Mouse (Mus musculus): ENCODE measurements around the gene Csrnp1.
"Not testable (repeated sequence)": the region's sequence is repeated elsewhere in the genome, so short reads cannot be mapped to it uniquely, and the experiment has no call there.

Csrnp1 gene

DNA sequence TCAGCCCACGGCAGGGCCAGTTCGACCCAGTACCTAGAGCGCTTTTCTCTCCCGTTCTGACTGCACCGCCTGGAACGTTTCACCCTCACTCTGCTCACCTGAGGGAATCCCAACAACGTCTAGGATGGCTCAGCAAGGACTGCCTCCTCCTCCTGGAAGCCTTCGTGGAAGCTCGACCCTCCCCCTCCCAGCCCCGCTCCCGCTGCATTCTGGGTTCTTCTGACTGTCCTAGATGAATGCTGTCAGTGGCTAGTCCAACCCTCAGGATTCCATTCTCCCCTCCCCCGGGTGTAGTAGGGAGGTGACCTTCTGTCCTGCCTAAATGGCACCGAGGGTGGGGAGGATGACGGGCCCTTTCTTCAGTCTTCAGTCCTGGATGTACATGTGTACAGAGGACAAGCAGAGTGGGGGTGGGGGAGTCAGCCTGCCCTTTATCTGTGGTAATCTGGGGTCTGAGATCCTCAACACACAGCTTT is at the start of gene Csrnp1:
Gene Csrnp1, minus strand, starts transcription at position 123 of the 476 bp plus-strand sequence.
- no peak for DNase-seq (ENCODE audit: low spot score in 2 of 2)

DNA sequence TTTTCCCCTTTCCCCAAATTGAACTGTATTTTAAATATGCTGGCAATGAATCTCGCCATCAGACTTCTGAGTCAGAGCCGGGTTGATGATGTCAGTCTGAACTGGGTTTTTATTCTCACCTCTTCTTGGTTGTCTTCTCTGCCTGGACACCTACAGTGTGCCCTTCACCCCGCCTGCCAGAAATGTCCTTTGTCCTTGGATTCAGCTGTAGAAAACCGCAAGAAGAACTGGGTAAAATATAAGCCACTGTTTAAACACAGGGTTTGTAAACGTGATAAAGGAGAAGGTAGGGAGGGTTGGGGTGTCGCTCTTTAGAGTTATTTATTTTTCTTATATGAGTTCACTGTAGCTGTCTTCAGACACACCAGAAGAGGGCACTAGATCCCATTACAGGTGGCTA is 48.3 kb upstream of the Csrnp1 start:
- no peak for DNase-seq (ENCODE audit: low spot score in 2 of 2)

DNA sequence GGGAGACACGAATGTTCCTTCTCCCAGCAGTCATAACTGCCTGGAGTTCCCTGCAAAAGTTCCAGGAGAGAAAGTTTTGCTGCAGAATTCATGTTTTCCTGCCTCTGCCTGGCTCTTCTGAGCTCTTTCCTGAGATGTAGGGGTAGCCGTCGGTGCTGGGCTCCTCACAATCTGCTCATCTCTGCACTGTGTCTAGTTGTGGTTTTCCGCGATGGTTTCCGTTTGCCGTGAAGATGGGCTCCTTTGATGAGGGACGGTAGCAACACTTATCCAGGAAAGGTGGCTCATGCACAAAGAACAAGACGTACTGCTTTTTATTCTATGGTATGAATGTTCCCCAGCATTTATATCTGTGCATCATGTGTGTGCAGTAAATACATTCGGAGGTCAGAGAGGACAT is 46.0 kb upstream of the Csrnp1 start:
- no peak for DNase-seq (ENCODE audit: low spot score in 2 of 2)

DNA sequence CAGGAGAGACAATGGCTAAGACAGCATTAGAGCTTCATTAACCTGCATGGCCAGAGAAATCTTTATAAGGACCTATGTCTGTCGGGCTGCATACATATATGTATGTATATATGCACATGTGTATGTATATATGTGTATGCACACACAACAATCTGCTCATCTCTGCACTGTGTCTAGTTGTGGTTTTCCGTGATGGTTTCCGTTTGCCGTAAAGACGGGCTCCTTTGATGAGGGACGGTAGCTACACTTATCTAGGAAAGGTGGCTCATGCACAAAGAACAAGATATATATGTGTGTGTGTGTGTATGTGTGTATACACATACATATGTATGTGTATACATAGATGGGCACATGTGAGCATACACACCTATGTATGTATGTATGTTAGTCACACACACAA is 45.4 kb upstream of the Csrnp1 start:
- DNase-seq (ENCODE audit: low spot score in 2 of 2), result no peak

DNA sequence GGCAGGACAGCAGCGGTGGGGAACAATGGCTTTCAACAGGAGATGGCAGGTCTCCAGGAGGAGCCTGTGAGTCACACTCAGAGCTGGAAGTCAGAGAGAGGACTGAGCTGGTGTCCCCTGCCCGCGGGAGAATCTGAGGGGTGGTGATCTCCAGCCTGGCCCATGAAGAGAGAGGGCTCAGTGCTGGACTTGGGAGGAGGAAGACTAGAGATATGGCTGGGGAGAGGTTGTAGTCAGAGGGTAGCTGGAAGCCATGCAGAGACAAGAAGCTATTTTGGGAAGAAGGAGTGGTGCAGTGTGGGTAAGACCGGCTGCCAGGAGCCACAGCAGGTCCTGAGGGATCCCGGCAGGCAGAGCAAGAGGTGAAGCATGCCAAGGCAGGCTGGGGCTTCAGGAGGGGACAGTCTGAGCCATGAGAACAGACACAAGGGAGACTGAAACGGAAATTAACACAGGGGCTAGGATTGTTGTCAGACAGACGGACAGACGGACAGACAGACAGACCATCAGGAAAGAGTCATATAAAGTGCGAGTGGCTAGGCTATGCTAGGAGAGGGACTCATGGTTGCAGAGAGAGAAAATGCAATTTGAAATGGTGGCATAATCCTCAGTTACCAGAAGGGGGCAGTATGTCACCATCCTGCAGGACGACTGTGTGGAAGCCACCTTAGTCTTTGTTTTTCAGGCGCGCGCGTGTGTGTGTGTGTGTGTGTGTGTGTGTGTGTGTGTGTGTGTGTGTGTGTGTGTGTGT is 43.1 kb upstream of the Csrnp1 start:
- DNase-seq (ENCODE audit: low spot score in 2 of 2), result peak in 1 of 2 experiments; percentile 46

DNA sequence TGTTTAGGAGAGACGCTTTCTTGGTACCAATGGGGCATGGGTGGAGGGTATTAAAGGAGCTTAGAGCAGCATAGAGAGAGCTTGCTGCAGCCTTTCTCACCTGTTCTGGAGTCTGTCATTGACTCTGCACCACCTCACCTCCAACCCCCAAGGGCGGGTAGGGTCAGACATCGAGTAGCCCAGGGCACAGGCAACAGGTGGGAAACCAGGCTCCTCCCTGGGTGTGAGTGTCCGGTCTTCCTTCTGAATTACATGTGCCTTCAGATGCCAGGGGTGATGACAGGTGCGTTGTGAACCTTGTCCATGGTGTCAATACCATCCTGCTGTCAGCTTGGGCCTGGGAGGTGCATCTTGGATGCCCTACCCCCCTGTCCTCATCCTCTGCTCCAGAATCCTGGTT is 40.2 kb upstream of the Csrnp1 start:
- DNase-seq (ENCODE audit: low spot score in 2 of 2), result no peak

DNA sequence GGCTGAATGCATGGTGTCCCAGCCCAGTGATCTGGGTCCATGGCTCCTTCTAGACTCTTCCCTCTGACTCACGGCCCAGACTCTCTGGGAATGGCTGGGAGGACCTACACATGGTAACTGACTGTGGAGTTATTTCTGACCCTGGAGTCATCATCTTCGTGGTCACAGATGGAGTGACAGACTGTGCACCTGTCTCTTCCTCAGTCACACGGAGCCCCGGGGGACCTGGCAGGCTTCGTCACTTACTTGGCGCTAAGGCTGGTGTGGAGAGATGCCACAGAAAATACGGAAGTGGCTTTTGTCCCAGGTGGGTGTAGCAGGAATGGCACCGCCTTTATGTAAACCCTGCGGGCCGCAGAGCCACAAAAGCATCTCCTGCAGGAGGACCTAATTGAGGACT is 39.7 kb upstream of the Csrnp1 start:
- DNase-seq (ENCODE audit: low spot score in 2 of 2), result peak in 1 of 2 experiments; percentile 26

DNA sequence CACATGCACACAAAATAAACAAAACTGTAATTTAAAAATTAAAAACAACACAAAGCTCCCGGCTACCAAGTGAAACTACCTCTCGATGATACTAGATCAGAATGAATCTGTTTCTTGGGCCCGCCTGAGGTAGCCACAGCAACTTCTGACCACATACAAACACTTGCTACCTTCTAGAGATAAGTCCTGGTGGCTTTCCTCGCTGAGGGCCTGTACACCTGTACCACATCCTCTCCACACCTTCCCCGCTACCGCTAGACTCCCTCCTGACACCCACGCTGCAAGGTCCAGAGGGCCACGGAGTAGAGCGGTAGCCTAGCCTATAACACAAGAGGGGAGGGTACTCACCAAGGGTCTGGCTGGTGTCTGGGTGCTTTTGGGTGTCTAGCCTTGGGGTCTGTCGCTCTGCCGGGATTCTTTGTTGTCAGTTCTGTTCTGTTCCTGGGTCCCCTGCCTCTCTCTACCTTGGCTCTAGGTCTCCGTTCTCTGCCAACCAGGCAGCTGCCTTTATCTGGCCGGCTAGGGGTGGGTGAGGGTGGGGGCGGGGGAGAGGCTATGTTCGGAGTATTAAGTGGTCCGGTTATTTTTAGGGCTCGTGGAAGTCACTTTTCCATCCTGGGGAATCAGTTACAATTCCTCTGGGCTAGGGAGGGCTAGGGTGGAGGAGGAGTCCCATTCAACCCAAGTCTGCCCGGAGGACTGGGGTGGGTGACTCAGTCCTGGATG is 38.8 kb upstream of the Csrnp1 start, which contains the start of gene Xirp1:
Gene Xirp1, minus strand, starts transcription at position 513 of the 726 bp plus-strand sequence.
- DNase-seq (ENCODE audit: low spot score in 2 of 2), result no peak

DNA sequence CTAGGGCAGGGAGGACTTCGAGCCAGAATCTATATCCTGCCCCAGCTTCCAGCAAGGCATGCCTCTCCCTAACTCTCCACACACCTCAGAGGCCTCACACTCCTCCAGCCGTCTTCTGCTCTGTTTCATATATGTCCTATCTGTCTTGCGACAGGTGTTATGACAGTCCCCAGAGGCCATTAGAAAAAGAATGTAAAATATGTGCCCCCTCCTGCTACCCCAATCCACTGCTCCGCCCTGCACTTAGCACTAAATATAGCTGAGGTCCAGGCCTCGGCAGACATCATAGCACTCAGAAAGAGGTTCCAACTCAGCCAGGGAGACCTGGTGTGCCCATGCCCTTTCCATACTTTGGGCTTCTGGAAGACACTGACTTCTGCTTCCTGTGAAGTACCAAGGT is 36.7 kb upstream of the Csrnp1 start:
- DNase-seq (ENCODE audit: low spot score in 2 of 2), result no peak

DNA sequence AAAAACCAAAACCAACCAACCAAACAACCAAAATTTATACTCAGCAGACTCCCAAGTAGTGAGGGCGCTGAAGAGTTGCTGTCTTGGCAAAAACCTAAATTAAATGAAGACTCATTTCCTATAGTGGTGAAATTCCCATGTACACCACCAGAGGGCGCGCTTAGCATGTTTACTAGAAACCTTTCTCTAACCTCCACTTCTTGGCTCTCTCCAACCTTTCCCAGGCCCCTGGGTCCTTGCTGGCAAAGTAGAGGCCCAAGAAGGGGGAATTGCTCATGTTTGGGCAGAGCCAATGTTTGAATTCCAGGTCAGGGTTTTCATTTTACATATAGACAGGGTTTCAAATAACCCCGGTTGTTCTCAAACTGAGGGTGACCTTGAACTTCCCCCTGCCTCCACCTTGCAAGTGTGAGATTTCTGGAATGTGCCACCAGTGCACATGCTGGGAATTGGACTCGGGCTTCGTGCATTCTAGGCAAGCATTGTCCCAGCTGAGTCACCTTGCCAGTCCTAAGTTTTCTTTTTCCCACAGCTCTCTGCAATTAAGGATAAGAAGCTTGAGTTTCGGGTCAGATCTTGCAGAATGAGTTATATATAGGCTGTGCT is 35.9 kb upstream of the Csrnp1 start:
- peak; percentile 79 to 83 for DNase-seq (ENCODE audit: low spot score in 2 of 2)

DNA sequence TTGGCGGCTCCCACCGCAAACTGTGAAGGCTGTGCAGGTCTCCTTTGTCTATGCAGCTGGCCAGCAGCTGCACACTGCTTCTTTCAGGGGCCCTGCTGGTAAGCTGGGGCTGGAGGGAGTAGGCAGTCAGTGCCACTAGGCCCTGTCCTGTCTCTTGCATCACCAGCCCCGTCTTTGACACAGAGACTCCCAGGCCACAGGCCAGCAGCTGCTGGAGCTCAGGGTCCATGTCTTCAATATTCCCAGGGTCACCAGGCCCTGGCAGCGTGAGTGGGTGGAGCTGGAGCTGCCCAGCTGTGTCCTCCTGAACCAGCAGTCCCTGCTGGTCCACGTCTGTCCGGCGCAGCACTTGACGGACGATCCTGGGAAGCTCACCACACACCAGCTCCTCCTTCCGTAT is 32.5 kb upstream of the Csrnp1 start:
- no peak for DNase-seq (ENCODE audit: low spot score in 2 of 2)

DNA sequence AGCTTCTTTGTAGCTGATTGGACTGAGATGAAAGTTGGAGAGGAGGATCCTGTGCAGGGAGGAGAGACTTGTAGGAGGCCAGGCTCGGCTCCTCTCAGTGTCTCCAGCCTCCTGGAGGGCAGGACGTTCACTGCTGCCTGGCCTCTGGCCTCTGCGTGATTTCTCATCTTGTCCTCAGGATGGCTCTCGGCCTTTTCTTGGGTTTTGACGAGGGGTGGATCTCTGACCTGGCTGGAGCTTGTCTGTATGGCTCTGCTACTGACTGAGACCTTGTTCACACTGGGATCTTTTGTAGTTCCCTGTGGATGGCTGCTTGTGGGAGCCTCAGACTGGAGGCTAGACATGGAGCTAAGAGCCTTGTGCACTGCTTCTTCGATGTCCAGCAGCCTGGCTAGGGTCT is 30.4 kb upstream of the Csrnp1 start:
- no peak for DNase-seq (ENCODE audit: low spot score in 2 of 2)

DNA sequence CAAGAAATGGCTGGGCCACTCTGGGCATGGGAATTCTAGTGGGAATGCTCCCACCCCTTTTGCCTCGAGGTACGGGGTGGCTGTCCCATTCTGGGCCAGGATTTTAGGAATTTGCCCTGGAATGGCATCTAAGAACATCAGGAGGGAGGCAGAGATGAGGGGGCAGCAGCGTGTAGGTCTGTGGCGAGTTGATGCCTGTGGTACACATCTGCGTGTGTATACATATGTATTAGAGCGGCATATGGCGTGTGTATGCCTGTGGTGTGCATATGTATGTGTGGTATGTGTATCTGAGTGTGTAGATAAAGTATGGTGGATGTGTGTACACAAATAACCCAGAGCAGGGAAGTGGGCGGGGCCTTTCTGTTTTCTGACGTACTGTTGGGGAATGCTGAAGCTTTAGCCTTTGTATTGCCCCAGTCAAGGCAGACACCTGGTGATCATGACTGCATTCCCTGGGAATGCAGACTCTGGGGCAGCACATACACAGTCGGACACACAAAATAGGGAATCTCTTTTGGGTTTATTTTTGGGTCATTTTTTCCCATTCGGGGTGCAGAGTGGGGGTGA is 28.9 kb upstream of the Csrnp1 start:
- DNase-seq (ENCODE audit: low spot score in 2 of 2), result no peak

DNA sequence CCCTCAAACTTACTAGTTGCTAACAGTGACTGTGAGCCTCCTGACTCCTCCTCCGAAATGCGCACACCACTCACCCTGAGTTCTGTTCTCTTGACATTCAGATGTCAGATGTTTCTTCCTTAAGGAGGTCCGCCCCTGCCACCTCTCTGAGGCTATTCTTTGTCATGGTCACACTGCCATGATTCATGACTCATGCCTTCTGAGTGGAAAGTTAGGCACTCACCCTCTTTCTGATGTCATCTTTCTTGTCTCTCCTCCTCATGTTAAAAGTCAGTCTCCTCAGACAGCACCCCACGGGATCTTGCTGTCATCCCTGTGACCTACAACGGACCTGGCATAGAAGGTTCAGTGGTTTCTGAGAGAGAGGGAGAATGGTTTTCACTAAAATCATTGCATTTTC is 28.3 kb upstream of the Csrnp1 start:
- peak in 1 of 2 experiments; percentile 38 for DNase-seq (ENCODE audit: low spot score in 2 of 2)

DNA sequence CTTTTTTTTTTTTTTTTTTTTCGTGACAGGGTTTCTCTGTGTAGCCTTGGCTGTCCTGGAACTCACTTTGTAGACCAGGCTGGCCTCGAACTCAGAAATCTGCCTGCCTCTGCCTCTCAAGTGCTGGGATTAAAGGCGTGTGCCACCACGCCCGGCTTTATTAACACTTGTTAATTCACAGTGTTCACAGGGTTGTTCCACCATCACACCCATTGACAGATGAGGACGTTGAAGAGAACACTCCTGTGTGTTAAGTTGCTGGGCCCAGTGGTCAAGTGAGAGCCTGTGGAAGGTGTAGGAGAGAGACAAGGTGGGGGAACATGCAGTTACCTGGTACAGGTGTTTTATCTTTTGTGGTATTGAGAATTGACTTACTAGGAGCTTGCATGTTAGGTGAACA is 27.7 kb upstream of the Csrnp1 start:
- DNase-seq (ENCODE audit: low spot score in 2 of 2), result not testable (repeated sequence)

DNA sequence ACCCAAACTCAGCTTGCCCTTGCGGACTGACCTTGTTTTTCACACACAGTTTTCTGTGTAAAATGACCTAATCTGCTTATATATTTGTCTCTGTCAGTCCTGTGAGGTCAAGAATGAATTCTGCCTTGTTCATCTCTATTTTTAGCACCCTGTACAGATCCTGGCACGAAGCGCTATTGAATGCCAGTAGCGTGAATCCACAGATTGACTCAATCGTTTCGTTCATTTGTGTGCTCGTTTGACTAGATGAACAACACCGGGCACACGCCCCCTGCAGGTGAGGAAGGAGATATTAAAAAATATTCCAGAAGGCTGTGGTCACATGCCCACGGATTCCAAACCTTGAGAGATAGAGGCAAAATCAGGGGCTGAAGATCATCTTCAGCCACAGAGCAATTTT is 27.1 kb upstream of the Csrnp1 start:
- DNase-seq (ENCODE audit: low spot score in 2 of 2), result peak; percentile 52 to 77

DNA sequence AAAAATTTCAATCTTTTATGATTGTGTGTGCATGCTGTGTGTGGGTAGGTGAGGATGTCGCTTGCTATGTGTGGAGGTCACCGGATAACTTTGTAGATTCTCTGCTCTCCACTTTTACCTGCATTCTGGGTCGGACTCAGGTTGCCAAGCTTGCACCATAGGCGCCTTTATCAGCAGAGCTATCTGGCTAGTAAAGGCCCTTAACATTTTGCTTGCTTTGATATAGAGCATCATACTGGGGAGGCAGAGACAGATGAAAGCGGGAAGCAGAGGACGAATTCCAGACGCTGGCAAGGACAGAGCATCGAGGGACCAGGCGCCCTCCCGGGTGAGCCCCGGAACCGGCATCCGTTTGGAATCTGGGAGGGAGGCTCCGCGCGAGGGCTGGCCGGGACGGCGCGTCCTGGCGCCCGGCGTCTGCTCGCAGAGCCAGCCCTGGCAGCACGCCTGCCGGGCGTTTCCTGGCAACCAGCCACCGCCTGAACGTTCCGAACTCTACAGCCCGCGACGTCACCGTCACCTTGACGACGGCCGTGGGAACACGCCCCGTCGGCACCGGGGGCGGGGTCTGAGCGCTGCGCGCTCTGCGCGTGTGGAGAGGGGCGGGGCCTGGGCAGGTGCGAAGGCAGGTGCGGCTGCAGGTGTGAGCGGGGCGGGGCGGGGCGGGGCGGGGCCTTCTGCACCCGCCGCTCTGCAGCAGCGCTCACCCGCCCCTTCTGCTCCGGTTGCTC is 26.5 kb upstream of the Csrnp1 start:
- peak; percentile 98 to 99 for DNase-seq (ENCODE audit: low spot score in 2 of 2)

DNA sequence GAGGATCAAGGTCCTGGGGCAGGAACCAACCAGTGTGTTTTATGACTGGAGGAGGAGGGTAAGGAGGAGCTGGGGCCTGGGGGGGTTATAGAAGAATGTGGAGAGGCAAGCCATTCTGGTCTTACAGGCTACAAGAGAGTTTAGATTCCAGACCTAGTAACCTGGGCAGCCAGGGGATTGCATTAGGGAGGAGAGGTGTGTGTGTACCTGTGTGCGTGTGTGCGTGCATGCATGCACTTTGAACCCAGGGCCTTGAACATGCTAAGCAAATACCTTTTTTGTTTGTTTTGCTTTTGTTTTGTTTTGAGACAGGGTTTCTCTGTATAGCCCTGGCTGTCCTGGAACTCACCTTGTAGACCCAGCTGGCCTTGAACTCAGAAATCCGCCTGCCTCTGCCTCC is 25.4 kb upstream of the Csrnp1 start:
- DNase-seq (ENCODE audit: low spot score in 2 of 2), result no peak

DNA sequence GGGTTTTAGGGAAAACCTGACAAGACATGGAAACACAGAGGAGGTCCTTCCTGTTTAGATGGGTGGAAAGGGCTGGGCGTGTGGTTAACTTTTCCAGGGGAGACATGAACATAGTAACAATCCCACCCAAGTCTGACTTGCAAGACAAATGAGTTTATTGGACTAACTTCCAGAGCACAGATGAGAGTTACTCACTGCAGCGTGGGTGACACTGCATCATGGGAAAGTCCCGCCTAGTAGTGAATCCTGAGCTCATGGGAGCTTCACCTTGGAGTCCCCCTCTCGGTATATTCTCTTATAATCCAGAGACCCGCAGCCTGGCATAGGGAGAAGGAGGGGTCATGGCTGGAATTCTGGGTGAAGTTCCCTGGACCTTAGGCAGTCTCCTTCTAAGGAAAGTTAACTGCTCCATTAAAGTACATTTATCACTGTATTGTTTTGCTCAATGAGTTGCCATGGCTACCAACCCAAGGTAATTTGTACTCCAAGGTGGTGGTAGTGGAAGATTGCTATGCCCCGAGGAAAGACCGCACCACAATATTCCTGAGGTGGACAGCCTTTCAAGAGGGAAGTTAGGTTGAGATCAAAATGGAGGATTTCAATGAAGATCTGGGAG is 24.9 kb upstream of the Csrnp1 start:
- no peak for DNase-seq (ENCODE audit: low spot score in 2 of 2)

DNA sequence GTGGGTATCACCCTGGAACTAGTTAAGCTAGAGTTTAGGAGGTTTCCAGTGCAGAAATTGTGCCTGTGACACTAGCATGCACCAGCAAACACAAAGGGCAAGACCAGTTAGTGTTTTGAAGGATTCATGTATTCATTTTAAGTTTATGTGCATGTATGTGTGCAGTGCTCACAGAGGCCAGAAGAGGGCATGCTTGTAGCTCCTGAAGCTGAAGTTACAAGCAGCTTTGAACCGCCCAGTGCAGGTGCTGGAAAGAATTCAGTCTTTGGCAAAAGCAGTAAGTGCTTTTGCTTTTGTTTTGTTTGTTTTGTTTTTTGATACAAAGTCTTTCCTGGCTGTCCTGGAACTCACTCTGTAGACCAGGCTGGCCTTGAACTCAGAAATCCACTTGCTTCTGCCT is 23.4 kb upstream of the Csrnp1 start:
- no peak for DNase-seq (ENCODE audit: low spot score in 2 of 2)

DNA sequence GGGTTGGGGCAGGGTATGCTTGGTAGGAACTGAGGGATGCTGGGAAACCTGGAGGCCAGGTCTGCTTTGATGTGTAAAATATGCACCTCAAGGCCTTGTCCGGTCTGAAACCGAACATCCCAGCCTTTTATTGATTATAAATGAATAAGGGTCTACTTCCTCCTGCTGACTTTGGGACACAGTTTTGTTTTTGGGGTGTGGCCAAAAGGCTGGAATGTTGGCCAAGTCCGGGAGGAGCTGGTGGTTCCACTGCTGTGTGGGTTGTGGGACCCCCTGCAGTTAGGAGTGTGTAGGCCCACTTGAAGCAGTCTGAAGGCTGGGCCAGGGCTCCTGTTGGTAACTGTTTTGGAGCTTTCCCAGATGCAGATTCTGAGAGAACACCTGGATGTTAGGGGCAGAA is 21.5 kb upstream of the Csrnp1 start:
- no peak for DNase-seq (ENCODE audit: low spot score in 2 of 2)
